Mouse (Mus musculus): Measurements from ENCODE around the gene Nsrp1. TPM values are rescaled to one million over a fixed set of nuclear protein-coding genes. Genes with fewer than 3 reads are reported as not detected.

Nsrp1 gene
- total RNA-seq (2023), result 24.1 TPM

DNA sequence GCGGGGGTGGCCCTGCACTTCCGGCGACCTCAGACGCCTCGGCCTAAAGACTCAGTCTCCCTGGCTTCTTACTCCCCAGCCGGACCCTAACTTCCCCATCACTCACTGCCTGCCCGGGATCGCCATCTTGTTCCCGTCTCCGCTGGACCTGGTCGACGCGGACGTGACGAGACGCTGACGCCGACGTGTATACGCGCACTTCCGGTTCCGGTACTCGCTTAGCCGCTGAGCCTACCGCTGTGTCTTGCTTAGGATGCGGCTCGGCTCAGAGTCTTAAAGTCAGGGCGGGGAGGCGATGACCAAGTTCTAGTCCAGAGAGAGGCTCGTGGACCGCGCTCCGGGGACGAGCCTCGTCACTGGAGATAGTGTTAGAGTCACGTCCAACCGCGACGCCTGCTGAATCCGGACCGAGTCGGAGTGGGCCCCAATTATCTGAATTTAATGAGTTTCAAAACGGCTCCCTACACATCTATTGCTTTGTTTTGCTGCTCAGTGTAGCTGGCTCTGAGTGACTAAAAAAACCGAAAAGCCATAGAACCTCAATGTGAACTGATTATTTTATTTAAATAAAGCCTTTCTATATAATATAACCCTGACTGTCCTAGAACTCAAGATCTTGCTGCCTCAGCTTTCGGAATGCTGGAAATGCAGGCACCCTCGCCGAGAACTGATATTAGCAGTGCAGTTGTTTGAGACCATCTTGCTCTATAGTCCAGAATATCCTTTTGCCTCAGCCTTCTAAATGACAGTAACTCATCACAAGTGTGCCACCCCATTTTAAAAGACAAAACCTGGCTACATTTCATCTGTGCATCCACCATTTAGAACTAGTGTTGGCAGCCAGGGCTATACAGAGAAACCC lies at the start of gene Nsrp1:
TSS of gene Nsrp1 (minus strand) at position 163 of the 862 bp plus-strand sequence.

GRCm38 (mm10) chr11:76997916-76998704 lies 80.1 kb downstream of the Nsrp1 start, which contains the start of gene Slc6a4:
Gene Slc6a4, plus strand, starts transcription at chr11:76998603.

Other genes with a start within 250 kb of the Nsrp1 start
- gene Cpd, start 231.4 kb downstream of the Nsrp1 start, total RNA-seq (2023), result 1.8 TPM
- gene Tmigd1, start 176.3 kb downstream of the Nsrp1 start, total RNA-seq (2023), result not detected
- 35.4 TPM for gene Blmh, start 153.6 kb downstream of the Nsrp1 start, total RNA-seq (2023)
- gene Slc6a4, start 79.8 kb downstream of the Nsrp1 start, total RNA-seq (2023), result 0.35 TPM
- gene Efcab5, start 110.5 kb upstream of the Nsrp1 start, total RNA-seq (2023), result 0.18 TPM
- 359 TPM for gene Ssh2, start 137.9 kb upstream of the Nsrp1 start, total RNA-seq (2023)

All from CD4-positive naive resting alpha-beta T cell, adult 57 days (primary cell).